Mouse (Mus musculus): ENCODE measurements around the gene Itgal. TPM values are rescaled to one million over a fixed set of nuclear protein-coding genes. Genes with fewer than 3 reads are reported as not detected.

Itgal gene
- total and polyA plus RNA-seq, 2 experiments: 4.3 to 6.8 TPM

DNA sequence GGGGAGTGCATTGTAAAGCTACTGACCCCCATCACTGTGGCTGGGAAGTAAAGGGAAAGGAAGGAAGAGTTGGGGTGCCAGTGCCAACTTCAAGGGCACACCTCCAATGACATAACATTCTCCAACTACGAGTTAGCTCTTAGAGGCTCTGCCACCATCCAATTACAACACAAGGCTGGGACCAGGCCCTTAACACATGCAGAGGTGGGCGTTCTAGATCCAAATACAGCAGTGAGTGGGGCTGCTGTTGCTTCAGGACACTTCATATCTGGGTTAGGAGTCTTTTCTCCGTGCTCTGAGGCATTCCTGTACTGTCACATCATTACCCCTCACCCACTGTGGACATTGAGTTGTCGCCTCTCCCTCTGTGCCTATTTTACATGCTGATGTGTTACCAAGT, 25.0 kb downstream of the Itgal start:
- Histone ChIP-seq H3K36me3 (ENCODE audit: control insufficient read depth, insufficient read depth, low read length) (no peaks in the 10 kb centered on the region), H3K27ac (replicated peaks; ENCODE audit: insufficient read depth, low read depth, low read length) (no peak overlapping the region), H3K4me1 (ENCODE audit: control insufficient read depth, insufficient read depth, low read length) (no peaks in the 10 kb centered on the region), H3K79me2 (ENCODE audit: control insufficient read depth, insufficient read depth, low read length) (no peaks in the 10 kb centered on the region), H3K27me3 (ENCODE audit: control insufficient read depth, insufficient read depth, low read length) (no peaks in the 10 kb centered on the region), H3K9ac (ENCODE audit: low read depth, low read length) (no peak overlapping the region), H3K4me3 (ENCODE audit: insufficient read depth, low read depth, low read length) (no peak overlapping the region)
- 71% methylated on average over 4 of the region's 4 CpGs for WGBS
- TF ChIP-seq CTCF (IDR thresholded peaks at IDR 0.05; ENCODE audit: low read depth, low read length) (no peak), POLR2A (IDR thresholded peaks at IDR 0.05; ENCODE audit: extremely low read depth, insufficient read depth, low read length) (no peak)
- no peak for DNase-seq (ENCODE audit: extremely low read depth, low read depth, low spot score)

DNA sequence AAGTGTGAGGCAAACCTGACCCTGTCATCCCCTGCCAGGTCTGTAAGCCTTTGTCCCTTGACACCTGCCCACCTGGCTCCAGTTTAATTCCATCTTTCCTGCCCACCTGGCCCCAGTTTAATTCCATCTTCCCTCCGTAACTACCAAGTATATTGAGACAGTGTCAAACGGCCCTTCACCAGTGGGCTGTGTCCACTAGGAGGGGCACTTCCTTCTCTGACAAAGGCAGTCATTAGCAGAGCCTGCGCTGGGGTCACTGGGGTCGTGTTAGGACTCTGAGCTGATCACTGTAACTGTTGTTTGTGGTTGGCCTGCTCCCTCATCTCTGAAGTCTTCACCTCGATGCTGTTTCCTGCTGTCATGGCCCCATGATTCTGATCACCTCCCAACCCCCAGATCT, 26.0 kb downstream of the Itgal start:
- 31% methylated on average over 5 of the region's 5 CpGs for WGBS

DNA sequence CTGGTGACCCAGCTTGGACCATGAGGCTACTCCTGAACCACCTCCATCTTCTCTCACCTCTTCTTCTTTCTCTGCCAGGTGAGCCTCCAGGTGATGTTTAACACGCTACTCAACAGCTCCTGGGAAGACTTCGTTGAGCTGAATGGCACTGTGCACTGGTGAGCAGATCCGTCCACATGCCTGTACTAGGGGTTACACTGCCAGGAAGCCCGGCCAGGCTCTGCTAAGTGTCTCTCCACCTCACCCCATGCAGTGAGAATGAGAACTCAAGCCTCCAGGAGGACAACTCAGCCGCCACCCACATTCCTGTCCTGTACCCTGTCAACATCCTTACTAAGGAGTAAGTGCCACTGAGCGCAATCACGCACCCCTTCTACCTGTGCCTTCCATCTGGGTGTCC, 28.9 kb downstream of the Itgal start:
- no peak overlapping the region for H3K9ac ChIP-seq (ENCODE audit: low read depth, low read length)
- H3K4me1 ChIP-seq (ENCODE audit: control insufficient read depth, insufficient read depth, low read length): no peaks in the 10 kb centered on the region
- H3K36me3 ChIP-seq (ENCODE audit: control insufficient read depth, insufficient read depth, low read length): no peaks in the 10 kb centered on the region
- WGBS: 93% methylated on average over 7 of the region's 7 CpGs
- no peaks in the 10 kb centered on the region for H3K79me2 ChIP-seq (ENCODE audit: control insufficient read depth, insufficient read depth, low read length)
- DNase-seq (ENCODE audit: extremely low read depth, low read depth, low spot score): no peak
- no peak overlapping the region for H3K27ac ChIP-seq (replicated peaks; ENCODE audit: insufficient read depth, low read depth, low read length)
- no peaks in the 10 kb centered on the region for H3K27me3 ChIP-seq (ENCODE audit: control insufficient read depth, insufficient read depth, low read length)
- TF ChIP-seq POLR2A (IDR thresholded peaks at IDR 0.05; ENCODE audit: extremely low read depth, insufficient read depth, low read length) (no peak), CTCF (IDR thresholded peaks at IDR 0.05; ENCODE audit: low read depth, low read length) (no peak)
- H3K4me3 ChIP-seq (ENCODE audit: insufficient read depth, low read depth, low read length): no peak overlapping the region

More for the DNA sequence above, 26.0 kb downstream of the Itgal start:
- Histone ChIP-seq H3K27ac (replicated peaks; ENCODE audit: insufficient read depth, low read depth, low read length) (no peak overlapping the region), H3K27me3 (ENCODE audit: control insufficient read depth, insufficient read depth, low read length) (no peaks in the 10 kb centered on the region), H3K4me3 (ENCODE audit: insufficient read depth, low read depth, low read length) (no peak overlapping the region), H3K36me3 (ENCODE audit: control insufficient read depth, insufficient read depth, low read length) (no peaks in the 10 kb centered on the region), H3K9ac (ENCODE audit: low read depth, low read length) (no peak overlapping the region), H3K4me1 (ENCODE audit: control insufficient read depth, insufficient read depth, low read length) (no peaks in the 10 kb centered on the region), H3K79me2 (ENCODE audit: control insufficient read depth, insufficient read depth, low read length) (no peaks in the 10 kb centered on the region)
- TF ChIP-seq POLR2A (IDR thresholded peaks at IDR 0.05; ENCODE audit: extremely low read depth, insufficient read depth, low read length) (no peak), CTCF (IDR thresholded peaks at IDR 0.05; ENCODE audit: low read depth, low read length) (peak; percentile 56)
- DNase-seq (ENCODE audit: extremely low read depth, low read depth, low spot score): no peak

DNA sequence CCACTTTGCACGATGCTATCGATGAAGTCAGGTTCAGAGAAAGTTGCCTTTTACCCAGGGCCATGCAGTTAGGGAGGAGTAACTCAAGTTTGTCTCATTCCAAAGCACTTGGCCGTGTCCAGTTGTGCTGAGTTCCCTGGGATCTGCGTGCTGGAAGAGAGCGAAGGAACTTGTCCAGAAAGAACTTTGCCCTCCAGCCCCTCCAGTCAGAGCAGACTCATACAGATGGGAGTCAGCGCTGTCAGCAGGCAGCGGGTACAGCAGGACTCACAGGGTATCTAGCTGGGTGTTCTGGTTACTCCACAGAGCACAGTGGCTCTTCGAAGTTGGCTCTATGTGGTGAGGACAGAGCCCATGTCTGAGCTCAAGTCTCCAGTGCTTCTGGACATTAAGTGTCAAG, 29.5 kb downstream of the Itgal start:
- no peak overlapping the region for H3K4me3 ChIP-seq (ENCODE audit: insufficient read depth, low read depth, low read length)
- TF ChIP-seq CTCF (IDR thresholded peaks at IDR 0.05; ENCODE audit: low read depth, low read length) (no peak), POLR2A (IDR thresholded peaks at IDR 0.05; ENCODE audit: extremely low read depth, insufficient read depth, low read length) (no peak)
- no peak overlapping the region for H3K27ac ChIP-seq (replicated peaks; ENCODE audit: insufficient read depth, low read depth, low read length)
- 89% methylated on average over 8 of the region's 8 CpGs for WGBS
- no peaks in the 10 kb centered on the region for H3K36me3 ChIP-seq (ENCODE audit: control insufficient read depth, insufficient read depth, low read length)
- no peak overlapping the region for H3K9ac ChIP-seq (ENCODE audit: low read depth, low read length)
- no peaks in the 10 kb centered on the region for H3K79me2 ChIP-seq (ENCODE audit: control insufficient read depth, insufficient read depth, low read length)
- H3K4me1 ChIP-seq (ENCODE audit: control insufficient read depth, insufficient read depth, low read length): no peaks in the 10 kb centered on the region
- DNase-seq (ENCODE audit: extremely low read depth, low read depth, low spot score): no peak
- H3K27me3 ChIP-seq (ENCODE audit: control insufficient read depth, insufficient read depth, low read length): no peaks in the 10 kb centered on the region

DNA sequence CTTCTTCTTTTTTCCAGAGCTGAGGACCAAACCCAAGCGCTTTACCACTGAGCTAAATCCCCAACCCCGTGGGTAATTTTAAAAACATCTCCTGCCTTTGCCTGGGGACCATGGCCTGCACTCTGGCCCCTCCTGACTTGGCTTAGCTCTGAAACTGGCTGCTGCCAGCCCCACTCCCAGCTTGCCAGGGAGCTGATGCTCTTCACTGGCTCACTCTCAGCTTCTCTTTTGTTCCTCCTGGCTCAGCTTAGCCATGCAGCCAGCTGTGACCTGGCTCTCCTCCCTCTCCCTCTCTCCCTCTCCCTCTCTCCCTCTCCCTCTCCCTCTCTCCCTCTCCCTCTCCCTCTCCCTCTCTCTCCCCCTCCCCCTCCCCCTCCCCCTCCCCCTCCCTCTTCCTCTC, 30.6 kb downstream of the Itgal start:
- Histone ChIP-seq H3K79me2 (ENCODE audit: control insufficient read depth, insufficient read depth, low read length) (no peaks in the 10 kb centered on the region), H3K27me3 (ENCODE audit: control insufficient read depth, insufficient read depth, low read length) (no peaks in the 10 kb centered on the region), H3K36me3 (ENCODE audit: control insufficient read depth, insufficient read depth, low read length) (no peaks in the 10 kb centered on the region), H3K27ac (replicated peaks; ENCODE audit: insufficient read depth, low read depth, low read length) (no peak overlapping the region), H3K9ac (ENCODE audit: low read depth, low read length) (no peak overlapping the region), H3K4me1 (ENCODE audit: control insufficient read depth, insufficient read depth, low read length) (no peaks in the 10 kb centered on the region), H3K4me3 (ENCODE audit: insufficient read depth, low read depth, low read length) (no peak overlapping the region)
- TF ChIP-seq POLR2A (IDR thresholded peaks at IDR 0.05; ENCODE audit: extremely low read depth, insufficient read depth, low read length) (no peak), CTCF (IDR thresholded peaks at IDR 0.05; ENCODE audit: low read depth, low read length) (no peak)
- DNase-seq (ENCODE audit: extremely low read depth, low read depth, low spot score): no peak
- WGBS: 73% methylated on average over 2 of the region's 2 CpGs

DNA sequence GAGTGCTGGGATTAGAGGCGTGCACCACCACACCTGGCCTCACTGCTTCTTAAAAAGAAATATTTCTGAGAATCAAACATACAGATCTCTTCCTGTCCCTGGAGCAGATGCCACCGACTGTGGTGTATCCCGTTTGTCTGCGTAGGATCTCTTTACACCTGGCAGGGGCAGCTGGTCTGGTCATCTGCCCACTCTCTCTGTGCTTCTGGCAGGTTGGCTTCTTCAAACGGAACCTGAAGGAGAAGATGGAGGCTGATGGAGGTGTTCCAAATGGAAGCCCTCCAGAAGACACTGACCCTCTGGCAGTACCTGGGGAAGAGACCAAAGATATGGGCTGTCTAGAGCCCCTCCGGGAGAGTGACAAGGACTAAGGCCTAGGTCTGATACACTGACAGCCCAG, 37.2 kb downstream of the Itgal start:
- no peak overlapping the region for H3K27ac ChIP-seq (replicated peaks; ENCODE audit: insufficient read depth, low read depth, low read length)
- H3K4me3 ChIP-seq (ENCODE audit: insufficient read depth, low read depth, low read length): no peak overlapping the region
- no peak overlapping the region for H3K9ac ChIP-seq (ENCODE audit: low read depth, low read length)
- no peaks in the 10 kb centered on the region for H3K79me2 ChIP-seq (ENCODE audit: control insufficient read depth, insufficient read depth, low read length)
- H3K27me3 ChIP-seq (ENCODE audit: control insufficient read depth, insufficient read depth, low read length): no peaks in the 10 kb centered on the region
- H3K36me3 ChIP-seq (ENCODE audit: control insufficient read depth, insufficient read depth, low read length): no peaks in the 10 kb centered on the region
- WGBS: 89% methylated on average over 6 of the region's 6 CpGs
- peaks cover 4% of the 10 kb centered on the region; the same call in 1 of the 2 replicates for H3K4me1 ChIP-seq (ENCODE audit: control insufficient read depth, insufficient read depth, low read length)
- DNase-seq (ENCODE audit: extremely low read depth, low read depth, low spot score): no peak
- TF ChIP-seq CTCF (IDR thresholded peaks at IDR 0.05; ENCODE audit: low read depth, low read length) (no peak), POLR2A (IDR thresholded peaks at IDR 0.05; ENCODE audit: extremely low read depth, insufficient read depth, low read length) (no peak)
